Mouse (Mus musculus): ENCODE data around the gene Zfp609. TPM values are rescaled to one million over a fixed set of nuclear protein-coding genes. Genes with fewer than 3 reads are reported as not detected.

Gene Zfp609
- polyA plus RNA-seq, 1 experiment from 2014 or later, result 7.8 TPM

DNA sequence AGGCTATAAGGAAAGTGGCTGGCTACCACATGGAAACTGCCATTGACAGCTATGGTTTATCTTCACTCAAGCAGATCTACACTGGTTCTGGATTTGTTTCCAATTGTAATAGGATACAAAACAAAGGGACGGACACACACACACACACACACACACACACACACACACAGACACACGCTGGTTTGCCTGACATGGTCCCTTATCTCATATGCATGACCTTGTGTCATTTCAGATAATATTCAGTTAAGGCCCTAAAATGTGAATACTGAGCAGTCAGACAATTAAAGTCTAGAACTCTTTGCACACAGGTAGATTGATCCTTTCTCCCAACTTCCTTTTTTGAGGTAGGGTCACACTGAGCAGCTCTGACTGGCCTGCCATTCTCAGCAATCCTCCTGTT lies 80.9 kb downstream of the Zfp609 start:
- H3K9ac ChIP-seq (ENCODE audit: low read length), result no peak overlapping the region
- DNase-seq (ENCODE audit: low spot score), result no peak
- H3K36me3 ChIP-seq (ENCODE audit: control insufficient read depth, insufficient read depth, low read length), result no peaks in the 10 kb centered on the region
- no peak overlapping the region for H3K4me3 ChIP-seq (ENCODE audit: low read depth, low read length)
- H3K27me3 ChIP-seq (replicated peaks; ENCODE audit: control insufficient read depth, insufficient read depth, low read length), result no peaks in the 10 kb centered on the region
- H3K4me1 ChIP-seq (replicated peaks; ENCODE audit: control insufficient read depth, insufficient read depth, low read length), result peaks cover 18% of the 10 kb centered on the region
- ATAC-seq (replicated peaks; ENCODE audit: low FRiP score, low TSS enrichment, low read depth), result no peak
- no peaks in the 10 kb centered on the region for H3K9me3 ChIP-seq (ENCODE audit: control insufficient read depth, low read length)
- no peak overlapping the region for H3K4me2 ChIP-seq (ENCODE audit: low read length)
- WGBS, result 90% methylated on average over 2 of the region's 2 CpGs
- H3K27ac ChIP-seq (ENCODE audit: low read depth), result no peak overlapping the region

DNA sequence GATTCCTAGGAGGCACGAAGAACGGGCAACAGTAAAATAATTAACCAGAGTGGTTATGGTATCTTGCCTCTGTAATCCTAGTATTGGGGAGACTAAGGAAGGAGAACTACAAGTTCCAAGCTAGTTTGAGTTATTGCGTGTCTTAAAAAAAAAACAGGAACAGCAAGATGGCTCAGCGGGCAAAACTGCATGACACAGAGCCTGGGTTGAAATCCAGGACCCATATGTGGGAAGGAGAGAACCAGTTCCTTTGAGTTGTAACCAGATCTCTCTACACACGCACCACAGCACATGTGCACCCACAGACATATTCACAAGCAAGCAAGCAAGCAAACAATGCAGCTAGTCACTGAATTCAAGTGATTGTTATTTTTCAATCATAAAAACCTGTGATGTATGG lies 81.9 kb downstream of the Zfp609 start:
- 76% methylated on average over 5 of the region's 5 CpGs for WGBS
- Histone ChIP-seq H3K4me3 (ENCODE audit: low read depth, low read length) (no peak overlapping the region), H3K27me3 (replicated peaks; ENCODE audit: control insufficient read depth, insufficient read depth, low read length) (no peaks in the 10 kb centered on the region), H3K9me3 (ENCODE audit: control insufficient read depth, low read length) (no peaks in the 10 kb centered on the region), H3K4me1 (replicated peaks; ENCODE audit: control insufficient read depth, insufficient read depth, low read length) (peaks cover 18% of the 10 kb centered on the region), H3K27ac (ENCODE audit: low read depth) (no peak overlapping the region), H3K36me3 (ENCODE audit: control insufficient read depth, insufficient read depth, low read length) (no peaks in the 10 kb centered on the region), H3K4me2 (ENCODE audit: low read length) (no peak overlapping the region), H3K9ac (ENCODE audit: low read length) (no peak overlapping the region)
- ATAC-seq (replicated peaks; ENCODE audit: low FRiP score, low TSS enrichment, low read depth) (no peak), DNase-seq (ENCODE audit: low spot score) (no peak)

DNA sequence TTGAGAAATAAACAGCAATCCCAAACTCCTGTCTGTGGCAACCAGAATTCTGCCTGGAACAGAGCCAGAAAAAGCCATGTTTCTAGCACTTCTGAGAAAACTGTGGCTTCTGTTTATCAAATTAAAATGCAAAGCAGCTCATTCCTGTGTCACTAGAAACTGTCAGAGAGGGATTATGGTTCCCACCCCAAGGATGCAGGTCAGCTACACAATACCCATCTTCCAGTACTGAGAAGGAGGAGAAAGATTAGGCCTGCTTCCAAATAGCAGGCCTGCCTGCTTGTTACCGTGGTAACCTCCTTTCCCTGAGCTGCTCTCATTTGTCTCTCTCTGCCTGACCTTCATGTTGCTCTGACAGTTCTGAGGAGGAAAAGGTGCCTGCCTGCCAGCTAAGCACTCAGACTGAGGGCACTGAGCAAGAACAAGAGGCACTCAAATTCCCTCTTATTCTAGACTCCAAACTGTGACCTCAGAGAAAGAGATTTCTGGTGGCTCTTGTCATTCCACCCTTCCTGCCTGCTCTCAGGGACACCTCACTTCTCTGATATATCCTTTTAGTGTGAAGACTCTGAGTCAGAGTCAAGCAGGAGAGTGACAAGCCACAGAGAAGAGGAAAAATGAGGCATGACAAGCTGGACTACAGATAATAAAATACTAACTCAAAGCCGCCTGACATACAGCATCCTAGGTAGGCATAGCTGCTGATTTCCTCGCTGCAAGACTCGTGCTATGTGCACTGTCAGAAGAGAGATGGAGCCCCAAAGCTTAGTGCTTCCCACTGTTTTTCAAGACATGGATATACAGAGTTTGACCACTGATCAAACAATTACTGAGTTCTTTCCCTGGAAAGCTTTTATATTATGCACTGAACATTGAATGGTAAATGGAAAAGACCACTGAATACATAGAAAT lies 82.9 kb downstream of the Zfp609 start:
- H3K4me3 ChIP-seq (ENCODE audit: low read depth, low read length), result no peak overlapping the region
- H3K27me3 ChIP-seq (replicated peaks; ENCODE audit: control insufficient read depth, insufficient read depth, low read length), result no peaks in the 10 kb centered on the region
- 35% methylated on average over 4 of the region's 4 CpGs for WGBS
- peak overlapping the region; percentile 62 for H3K27ac ChIP-seq (ENCODE audit: low read depth)
- H3K4me1 ChIP-seq (replicated peaks; ENCODE audit: control insufficient read depth, insufficient read depth, low read length), result peaks cover 18% of the 10 kb centered on the region
- no peaks in the 10 kb centered on the region for H3K36me3 ChIP-seq (ENCODE audit: control insufficient read depth, insufficient read depth, low read length)
- no peak overlapping the region for H3K9ac ChIP-seq (ENCODE audit: low read length)
- H3K4me2 ChIP-seq (ENCODE audit: low read length), result no peak overlapping the region
- H3K9me3 ChIP-seq (ENCODE audit: control insufficient read depth, low read length), result no peaks in the 10 kb centered on the region
- DNase-seq (ENCODE audit: low spot score) (no peak), ATAC-seq (replicated peaks; ENCODE audit: low FRiP score, low TSS enrichment, low read depth) (no peak; the same call in 1 of the 2 replicates)

- no peak for ATAC-seq (replicated peaks; ENCODE audit: low FRiP score, low TSS enrichment, low read depth)
- no peak for DNase-seq (ENCODE audit: low spot score)
- H3K27ac ChIP-seq (ENCODE audit: low read depth), result peak overlapping the region; percentile 62; the same call in 1 of the 2 replicates
- no peaks in the 10 kb centered on the region for H3K36me3 ChIP-seq (ENCODE audit: control insufficient read depth, insufficient read depth, low read length)
- H3K9ac ChIP-seq (ENCODE audit: low read length), result no peak overlapping the region
- no peak overlapping the region for H3K4me3 ChIP-seq (ENCODE audit: low read depth, low read length)
- no peak overlapping the region for H3K4me2 ChIP-seq (ENCODE audit: low read length)
- H3K4me1 ChIP-seq (replicated peaks; ENCODE audit: control insufficient read depth, insufficient read depth, low read length), result peaks cover 18% of the 10 kb centered on the region
- H3K9me3 ChIP-seq (ENCODE audit: control insufficient read depth, low read length), result no peaks in the 10 kb centered on the region
- no peaks in the 10 kb centered on the region for H3K27me3 ChIP-seq (replicated peaks; ENCODE audit: control insufficient read depth, insufficient read depth, low read length)
Measured at GRCm38 (mm10) chr9:65743809-65744170, 83.6 kb downstream of the Zfp609 start.

DNA sequence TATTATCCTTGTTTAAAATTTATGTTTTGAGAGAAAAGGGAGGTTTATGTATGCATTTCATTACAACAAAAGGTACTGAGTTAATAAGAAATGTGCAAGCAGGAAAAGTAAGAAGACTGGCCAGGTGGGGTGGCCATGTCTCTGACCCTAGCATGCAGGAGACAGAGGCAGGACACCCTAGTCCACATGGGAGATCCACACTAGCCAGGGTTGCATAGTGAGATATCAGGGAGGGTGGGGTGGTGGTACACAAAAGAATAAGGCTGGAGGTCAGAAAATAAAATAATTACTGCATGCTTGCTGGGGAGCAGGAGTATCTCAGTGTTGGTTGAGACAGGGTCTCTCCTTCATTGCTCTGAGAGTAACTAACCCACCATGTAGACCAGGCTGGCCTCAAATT lies 84.0 kb downstream of the Zfp609 start:
- Histone ChIP-seq H3K36me3 (ENCODE audit: control insufficient read depth, insufficient read depth, low read length) (no peaks in the 10 kb centered on the region), H3K4me2 (ENCODE audit: low read length) (no peak overlapping the region), H3K4me1 (replicated peaks; ENCODE audit: control insufficient read depth, insufficient read depth, low read length) (peaks cover 18% of the 10 kb centered on the region), H3K9me3 (ENCODE audit: control insufficient read depth, low read length) (no peaks in the 10 kb centered on the region), H3K27me3 (replicated peaks; ENCODE audit: control insufficient read depth, insufficient read depth, low read length) (no peaks in the 10 kb centered on the region), H3K4me3 (ENCODE audit: low read depth, low read length) (no peak overlapping the region), H3K27ac (ENCODE audit: low read depth) (no peak overlapping the region), H3K9ac (ENCODE audit: low read length) (no peak overlapping the region)
- ATAC-seq (replicated peaks; ENCODE audit: low FRiP score, low TSS enrichment, low read depth), result no peak
- DNase-seq (ENCODE audit: low spot score), result no peak

GRCm38 (mm10) chr9:65742777-65743176 lies 84.6 kb downstream of the Zfp609 start:
- no peaks in the 10 kb centered on the region for H3K27me3 ChIP-seq (replicated peaks; ENCODE audit: control insufficient read depth, insufficient read depth, low read length)
- no peak for ATAC-seq (replicated peaks; ENCODE audit: low FRiP score, low TSS enrichment, low read depth)
- 82% methylated on average over 3 of the region's 3 CpGs for WGBS

GRCm38 (mm10) chr9:65741066-65741852 lies 86.1 kb downstream of the Zfp609 start:
- no peak for DNase-seq (ENCODE audit: low spot score)
- Histone ChIP-seq H3K4me1 (replicated peaks; ENCODE audit: control insufficient read depth, insufficient read depth, low read length) (peaks cover 18% of the 10 kb centered on the region), H3K4me3 (ENCODE audit: low read depth, low read length) (no peak overlapping the region), H3K36me3 (ENCODE audit: control insufficient read depth, insufficient read depth, low read length) (no peaks in the 10 kb centered on the region), H3K27ac (ENCODE audit: low read depth) (no peak overlapping the region), H3K27me3 (replicated peaks; ENCODE audit: control insufficient read depth, insufficient read depth, low read length) (no peaks in the 10 kb centered on the region), H3K9ac (ENCODE audit: low read length) (no peak overlapping the region), H3K4me2 (ENCODE audit: low read length) (no peak overlapping the region), H3K9me3 (ENCODE audit: control insufficient read depth, low read length) (no peaks in the 10 kb centered on the region)
- ATAC-seq (replicated peaks; ENCODE audit: low FRiP score, low TSS enrichment, low read depth), result no peak
- 91% methylated on average over 14 of the region's 14 CpGs for WGBS

More at GRCm38 (mm10) chr9:65742777-65743176, 84.6 kb downstream of the Zfp609 start:
- no peak for DNase-seq (ENCODE audit: low spot score)
- Histone ChIP-seq H3K27ac (ENCODE audit: low read depth) (no peak overlapping the region), H3K36me3 (ENCODE audit: control insufficient read depth, insufficient read depth, low read length) (no peaks in the 10 kb centered on the region), H3K9me3 (ENCODE audit: control insufficient read depth, low read length) (no peaks in the 10 kb centered on the region), H3K4me2 (ENCODE audit: low read length) (no peak overlapping the region), H3K4me1 (replicated peaks; ENCODE audit: control insufficient read depth, insufficient read depth, low read length) (peaks cover 18% of the 10 kb centered on the region), H3K4me3 (ENCODE audit: low read depth, low read length) (no peak overlapping the region), H3K9ac (ENCODE audit: low read length) (no peak overlapping the region)

- no peak overlapping the region for H3K9ac ChIP-seq (ENCODE audit: low read length)
- no peaks in the 10 kb centered on the region for H3K9me3 ChIP-seq (ENCODE audit: control insufficient read depth, low read length)
- H3K27me3 ChIP-seq (replicated peaks; ENCODE audit: control insufficient read depth, insufficient read depth, low read length), result no peaks in the 10 kb centered on the region
- no peak for DNase-seq (ENCODE audit: low spot score)
- H3K4me3 ChIP-seq (ENCODE audit: low read depth, low read length), result no peak overlapping the region
- ATAC-seq (replicated peaks; ENCODE audit: low FRiP score, low TSS enrichment, low read depth), result no peak
- no peak overlapping the region for H3K27ac ChIP-seq (ENCODE audit: low read depth)
- WGBS, result 87% methylated on average over 3 of the region's 3 CpGs
- H3K4me2 ChIP-seq (ENCODE audit: low read length), result no peak overlapping the region
- peaks cover 7% of the 10 kb centered on the region for H3K36me3 ChIP-seq (ENCODE audit: control insufficient read depth, insufficient read depth, low read length)
- no peaks in the 10 kb centered on the region for H3K4me1 ChIP-seq (replicated peaks; ENCODE audit: control insufficient read depth, insufficient read depth, low read length)
Measured at GRCm38 (mm10) chr9:65734931-65735330, 92.4 kb downstream of the Zfp609 start.
